Mouse (Mus musculus) telencephalon, adult 2 months (tissue): Measurements from ENCODE around the gene Tgif2.
A peak's percentile ranks its signal among the peaks of the same experiment; 100 is the strongest.
"Not testable (repeated sequence)": the region's sequence is repeated elsewhere in the genome, so short reads cannot be mapped to it uniquely, and the experiment has no call there.

ENCODE experiments used
- DNase-seq: peaks from one replicate; pipeline ENCODE4 v3.0.0-alpha.2; 2011; ENCODE audit warnings: low read depth, low spot score

The Tgif2 gene

DNA sequence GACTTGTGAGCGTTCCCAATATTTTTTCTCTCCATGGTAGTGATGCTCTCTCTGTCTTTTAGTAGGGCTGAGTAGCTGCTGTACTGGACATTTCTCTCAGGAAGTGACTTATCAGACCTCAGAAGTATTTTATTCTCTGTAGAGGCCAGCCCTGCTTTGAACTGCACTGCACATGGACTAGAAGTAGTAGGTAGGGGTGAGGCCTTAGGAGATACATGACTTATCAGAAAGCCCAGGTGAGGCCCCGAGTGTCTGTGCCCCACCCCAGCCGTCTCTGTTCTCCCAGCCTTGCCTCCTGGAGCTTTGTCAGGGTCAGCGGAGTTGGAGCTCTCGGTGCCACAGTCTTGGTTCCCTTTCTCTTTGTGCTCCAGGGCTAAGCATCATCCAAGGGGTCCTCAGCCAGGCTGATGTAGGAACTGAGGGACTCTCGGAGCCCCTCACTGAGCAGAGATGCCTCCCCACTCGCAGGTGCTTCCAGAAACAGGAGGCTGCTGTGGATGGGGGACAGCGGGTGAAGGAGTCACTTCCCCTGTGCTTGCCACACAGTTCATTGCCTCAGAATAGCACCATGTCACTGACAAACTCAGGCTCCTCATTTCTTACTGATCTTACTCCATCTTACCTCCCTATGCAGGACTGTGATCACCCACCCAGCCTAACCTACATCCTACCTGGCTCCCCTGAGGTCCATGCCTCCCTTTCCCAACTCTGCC lies 34.4 kb downstream of the Tgif2 start:
- no peak for DNase-seq

DNA sequence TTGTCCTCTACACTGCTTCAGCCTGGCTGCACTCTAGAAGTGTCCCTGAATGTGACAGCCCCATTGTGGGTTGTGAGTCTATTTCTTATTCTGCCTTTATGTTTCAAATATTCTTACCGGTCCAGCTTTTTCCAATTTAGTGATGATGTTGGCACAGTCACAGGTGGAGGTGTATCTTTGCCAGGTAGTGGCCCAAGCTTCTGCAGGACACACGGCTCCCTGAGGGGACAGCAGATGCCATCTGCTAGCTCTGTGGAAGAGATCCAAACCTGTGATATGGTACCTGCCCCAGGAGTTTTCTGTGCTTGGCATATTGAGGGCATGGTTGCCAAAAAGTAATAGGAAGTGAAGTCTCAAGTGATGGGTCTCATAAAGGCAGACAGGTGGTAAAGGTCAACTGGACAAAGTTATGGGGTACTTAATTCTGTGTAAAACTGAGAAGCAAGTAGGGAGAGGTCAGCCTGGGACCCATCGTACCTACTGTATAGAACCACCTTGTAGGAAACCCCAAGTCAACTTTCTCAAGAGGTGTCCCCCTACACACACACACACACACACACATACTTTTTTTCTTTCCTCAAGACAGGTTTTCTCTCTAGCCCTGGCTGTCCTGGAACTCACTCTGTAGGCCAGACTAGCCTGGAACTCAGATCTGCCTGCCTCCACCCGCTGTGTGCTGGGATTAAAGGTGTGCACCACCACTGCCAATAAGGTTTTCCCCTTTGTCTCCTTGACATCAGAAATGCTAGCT lies 35.1 kb downstream of the Tgif2 start:
- DNase-seq, result no peak

DNA sequence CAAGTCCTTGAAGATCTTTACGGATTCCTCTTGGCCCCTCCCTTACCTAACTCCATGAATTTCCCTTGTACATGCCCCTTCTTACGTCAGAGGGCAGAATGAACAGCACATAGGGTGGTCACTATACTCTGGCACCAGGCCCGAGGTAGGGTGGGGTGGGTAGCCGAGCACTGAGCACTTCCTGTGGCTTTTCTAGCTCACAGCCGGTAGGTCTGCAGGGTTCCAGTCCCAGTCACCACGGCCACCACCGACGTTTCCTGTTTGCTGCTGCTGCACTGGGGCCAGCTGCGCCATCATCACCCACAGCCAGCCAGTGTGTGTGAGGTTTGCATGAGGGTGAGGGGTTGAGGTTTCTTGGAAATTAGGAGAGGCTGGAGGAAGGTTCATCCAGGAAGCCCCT lies 37.9 kb downstream of the Tgif2 start:
- DNase-seq, result no peak

DNA sequence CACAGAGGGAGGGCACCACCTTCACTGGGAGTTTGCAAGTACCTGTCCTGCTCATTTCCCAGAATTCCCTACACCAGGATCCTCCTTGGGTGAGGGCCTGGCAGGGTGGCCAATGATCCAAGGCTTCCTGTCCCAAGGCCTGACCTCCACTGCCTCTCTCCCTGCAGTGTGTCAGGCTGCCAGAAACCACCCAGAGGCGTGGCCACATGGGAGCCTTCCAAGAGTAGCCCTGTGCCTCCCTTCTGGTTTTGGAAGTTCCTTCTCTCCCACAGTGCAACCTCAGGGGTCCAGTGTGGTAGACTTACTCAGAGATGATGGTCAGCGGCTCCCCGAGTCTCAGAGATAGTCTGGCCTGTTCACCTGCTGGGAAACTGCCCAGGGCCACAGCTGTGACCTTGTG lies 39.7 kb downstream of the Tgif2 start:
- no peak for DNase-seq

DNA sequence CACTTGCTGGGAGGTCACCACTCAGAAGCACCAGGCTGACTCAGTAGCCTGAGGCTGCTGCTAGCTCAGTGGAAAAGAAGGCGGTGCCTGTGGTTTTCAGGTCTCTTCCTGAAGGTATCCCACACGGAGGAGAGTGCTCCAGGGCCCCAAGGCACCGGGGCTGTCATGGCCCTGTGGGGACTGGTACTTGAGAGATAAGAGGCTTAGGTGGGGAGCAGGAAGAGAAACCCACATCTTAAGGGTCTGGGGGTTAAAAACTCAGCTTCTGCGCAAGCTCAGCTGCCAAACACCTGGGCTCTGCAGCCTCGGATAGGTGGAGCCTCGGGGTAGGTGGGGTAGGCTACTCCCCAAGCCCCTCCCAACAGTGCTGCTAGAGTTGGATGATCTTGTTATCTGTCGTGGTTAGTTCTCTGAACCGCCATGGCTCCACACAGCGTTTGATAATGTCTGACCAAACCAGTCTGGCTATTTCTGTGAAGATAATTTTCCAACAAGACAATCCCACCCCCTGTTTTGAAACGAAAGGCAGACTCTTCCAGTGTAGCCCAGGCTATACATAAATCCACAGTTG lies 42.7 kb downstream of the Tgif2 start:
- no peak for DNase-seq

DNA sequence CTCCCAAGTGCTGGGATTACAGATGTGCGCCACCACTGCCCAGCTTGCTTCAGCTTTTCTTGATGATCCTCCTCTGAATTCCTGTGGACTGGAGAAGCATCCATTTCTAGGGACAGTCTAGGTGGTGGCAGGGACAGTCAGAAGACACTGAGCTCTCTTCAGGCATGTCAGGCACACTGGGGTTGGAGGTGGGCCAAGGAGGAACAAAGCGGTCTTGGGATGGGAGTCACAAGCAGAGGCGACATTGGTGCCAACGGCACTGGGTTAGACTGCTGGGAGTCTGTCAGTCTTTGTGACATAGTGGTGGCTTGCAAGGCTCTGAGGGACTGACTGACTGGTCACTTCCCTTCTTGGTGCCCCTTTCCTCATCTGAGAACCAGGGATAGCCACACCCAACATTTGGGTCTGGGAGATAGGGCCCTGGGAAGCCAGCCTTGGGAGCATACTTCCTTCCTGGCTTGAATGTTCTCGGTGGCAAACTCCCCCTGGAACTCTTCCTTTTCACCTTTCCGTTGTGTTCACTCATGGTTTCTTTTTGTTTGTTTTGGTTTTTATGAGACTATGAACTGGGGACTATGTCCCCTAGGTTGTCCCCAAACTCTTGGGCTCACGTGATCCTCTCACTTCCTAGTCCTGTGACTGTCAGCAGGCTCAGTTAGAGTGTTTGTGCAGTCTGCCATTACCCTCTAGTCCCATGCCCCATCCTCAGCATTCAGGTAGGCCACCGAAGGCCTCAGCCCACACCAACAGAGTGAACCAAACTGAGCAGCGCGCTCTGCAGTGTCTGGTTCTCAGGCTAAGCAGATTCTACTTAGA lies 44.8 kb downstream of the Tgif2 start:
- no peak for DNase-seq

DNA sequence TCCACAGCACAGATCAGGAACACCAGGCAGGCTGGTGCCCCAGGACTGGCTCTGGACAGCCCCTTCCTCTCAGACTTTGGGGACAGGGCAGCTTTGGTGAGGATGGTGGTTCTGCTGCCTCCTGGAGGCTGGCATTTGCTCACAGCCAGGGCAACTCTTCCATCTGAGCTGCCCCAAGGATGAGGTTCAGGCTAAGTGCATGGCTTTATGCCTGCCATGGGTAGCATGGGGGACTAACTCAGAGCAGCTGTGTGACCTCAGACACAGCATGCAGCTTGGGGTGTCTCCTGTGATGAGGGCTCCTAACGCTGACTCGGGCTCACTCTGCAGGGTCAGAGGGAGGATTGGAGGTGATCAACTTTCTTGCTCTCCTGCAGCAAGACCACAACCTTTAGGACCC lies 45.9 kb downstream of the Tgif2 start:
- DNase-seq, result not testable (repeated sequence)

DNA sequence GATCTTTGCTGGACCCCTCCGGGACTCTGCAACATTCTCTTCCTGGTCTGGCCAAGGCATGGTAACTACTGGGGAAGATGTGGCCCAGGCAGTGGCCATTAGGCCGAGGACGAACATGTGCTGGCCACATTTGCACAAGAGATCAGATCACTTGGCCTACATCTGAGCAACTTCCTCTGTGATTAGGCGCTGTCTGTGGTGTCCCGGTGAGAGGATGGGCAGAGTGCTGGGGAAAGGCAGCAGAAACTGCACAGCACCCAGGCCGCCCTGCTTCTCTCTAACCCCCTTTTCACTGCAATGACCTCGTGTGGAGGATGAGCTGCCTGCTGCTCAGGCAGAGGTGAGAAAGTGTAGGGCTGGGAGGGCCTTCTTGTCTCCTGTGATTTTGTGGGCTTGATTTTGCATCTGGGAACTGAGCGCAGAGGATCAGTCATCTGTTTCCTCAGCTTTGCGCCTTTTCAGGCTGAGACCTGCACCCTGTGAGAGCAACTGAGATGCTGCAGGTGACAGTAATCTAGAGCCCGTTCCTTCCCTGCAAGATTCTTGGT lies 46.4 kb downstream of the Tgif2 start:
- DNase-seq, result no peak

DNA sequence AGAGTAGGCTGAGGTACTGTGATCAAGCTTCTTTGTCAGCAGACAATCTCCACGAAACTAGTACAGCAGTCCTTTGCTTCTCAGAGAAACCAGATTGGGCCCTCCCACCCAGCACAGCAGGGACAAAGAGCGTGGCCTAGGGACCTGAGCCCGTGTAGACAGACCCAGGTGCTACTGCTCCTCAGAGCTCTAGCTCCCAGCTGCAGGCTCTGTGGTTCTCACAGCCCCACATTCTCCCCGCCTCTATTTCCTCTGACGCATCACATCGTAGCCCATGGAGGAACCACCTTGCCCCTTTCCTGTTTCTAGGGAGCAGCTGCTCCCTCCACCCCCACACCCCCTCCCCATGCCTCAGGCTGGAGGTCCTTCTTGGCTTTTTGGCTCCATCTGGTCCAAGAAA lies 47.2 kb downstream of the Tgif2 start, which contains the start of gene Sla2:
Gene Sla2, minus strand, starts transcription at position 176 of the 400 bp plus-strand sequence.
- no peak for DNase-seq

DNA sequence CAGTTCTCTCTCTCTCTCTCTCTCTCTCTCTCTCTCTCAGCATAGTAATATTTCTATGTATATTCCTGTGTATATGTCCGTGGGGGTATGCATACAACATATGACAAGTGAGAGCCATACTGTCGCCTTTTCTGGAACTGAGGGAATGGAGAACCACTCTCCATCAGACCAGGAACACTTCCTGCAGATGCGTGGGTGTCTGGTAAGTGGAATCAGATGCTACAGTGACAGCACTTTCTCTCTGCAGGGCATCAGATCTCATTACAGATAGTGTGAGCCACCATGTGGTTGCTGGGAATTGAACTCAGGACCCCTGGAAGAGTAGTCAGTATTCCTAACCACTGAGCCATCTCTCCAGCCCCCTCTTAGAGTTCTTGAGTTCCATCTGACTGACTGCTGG lies 48.7 kb downstream of the Tgif2 start:
- DNase-seq, result no peak

DNA sequence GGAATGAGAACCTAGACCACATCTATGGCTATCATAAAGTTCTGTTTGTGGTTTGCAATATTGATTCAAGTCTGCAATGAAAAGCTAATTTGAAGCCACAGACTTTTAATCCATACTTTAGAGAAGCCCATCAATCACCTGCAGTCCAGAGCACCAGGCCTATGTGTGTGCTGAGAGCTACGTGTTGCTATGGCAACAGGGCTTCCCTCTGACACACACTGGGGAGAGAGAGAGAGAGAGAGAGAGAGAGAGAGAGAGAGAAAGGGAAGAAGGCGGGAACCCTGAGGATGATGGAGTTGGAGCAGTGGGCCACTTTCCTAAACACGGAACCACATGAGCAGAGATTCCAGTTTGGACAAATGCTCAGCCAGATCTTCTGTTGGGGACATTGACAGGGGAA lies 52.4 kb downstream of the Tgif2 start:
- no peak for DNase-seq

DNA sequence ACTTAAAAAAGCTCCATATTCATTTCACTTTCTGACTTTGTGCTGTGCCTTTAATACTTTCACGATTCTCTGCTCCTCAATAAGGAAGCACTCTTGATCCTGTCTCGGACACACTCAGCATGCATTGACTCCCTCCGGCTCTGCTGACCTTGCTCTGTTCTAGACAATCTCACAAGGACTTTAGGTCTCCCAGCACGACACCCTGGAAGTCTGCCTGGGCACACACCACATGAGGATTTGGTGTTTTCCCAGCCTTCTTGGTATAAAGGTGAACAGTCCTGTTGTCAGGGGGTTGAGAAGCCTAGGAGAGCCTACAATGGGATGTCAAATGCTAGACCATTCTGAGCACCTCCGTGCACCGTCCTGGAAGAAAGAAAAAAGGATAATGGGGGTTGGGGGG lies 53.0 kb downstream of the Tgif2 start:
- no peak for DNase-seq

DNA sequence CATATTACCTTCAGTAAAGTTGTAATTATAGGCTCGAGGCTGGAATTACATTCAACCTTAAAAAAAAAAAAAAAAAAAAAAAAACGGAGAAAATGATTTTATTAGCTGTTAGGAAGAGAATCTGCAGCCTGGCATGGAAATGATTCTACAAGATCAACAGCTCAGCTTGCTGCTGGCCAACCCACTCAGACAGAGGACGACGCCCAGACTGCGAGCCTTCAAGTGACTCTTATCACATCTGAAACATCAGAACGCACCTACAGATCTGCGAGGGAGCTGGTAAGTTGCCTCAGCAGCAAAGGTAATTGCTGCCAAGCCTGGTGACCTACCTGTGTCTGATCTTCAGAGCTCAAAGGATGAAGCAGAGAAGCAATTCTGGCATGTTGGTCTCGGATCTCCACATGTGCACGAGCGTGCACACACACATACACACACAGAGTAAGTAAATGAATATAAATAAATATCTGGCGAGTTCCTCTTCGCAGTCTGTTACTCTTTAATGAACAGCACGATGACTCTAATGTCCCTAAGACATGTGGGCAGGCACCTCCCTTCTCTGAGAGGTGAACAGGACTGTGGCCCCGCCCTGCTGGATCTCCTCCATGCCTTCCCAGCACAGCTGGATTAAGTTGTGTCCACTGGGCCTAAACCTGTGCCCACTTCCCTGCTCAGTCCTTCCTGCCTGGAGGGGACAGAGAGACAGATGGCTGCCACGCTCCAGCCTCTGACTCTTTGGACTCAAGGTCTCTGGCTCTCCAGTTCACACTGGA lies 54.9 kb downstream of the Tgif2 start:
- DNase-seq, result no peak

DNA sequence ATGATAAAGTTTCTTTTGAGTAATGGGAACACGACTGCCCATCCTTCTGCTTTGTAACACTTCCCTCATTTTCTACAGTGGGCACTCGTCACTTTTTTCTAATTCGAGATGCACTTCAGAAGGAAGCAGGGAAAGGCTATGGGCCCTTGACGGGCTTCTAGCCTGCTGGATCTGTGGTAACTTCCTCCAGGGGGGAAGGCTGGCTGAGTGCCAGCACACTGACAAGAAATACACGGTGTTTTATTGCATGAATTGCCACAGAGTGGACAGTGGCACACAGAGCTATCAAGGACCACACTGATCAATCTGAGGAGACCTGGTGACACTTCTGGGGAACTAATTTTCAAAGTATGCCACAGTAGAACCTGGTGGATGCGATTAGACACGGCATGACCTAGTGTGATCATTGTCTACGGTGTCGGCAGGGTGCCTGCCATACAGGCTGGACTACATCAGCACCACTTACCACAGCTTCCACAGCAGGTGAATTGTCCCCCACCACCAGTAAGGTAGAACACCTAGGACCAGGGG lies 56.6 kb downstream of the Tgif2 start:
- no peak for DNase-seq

DNA sequence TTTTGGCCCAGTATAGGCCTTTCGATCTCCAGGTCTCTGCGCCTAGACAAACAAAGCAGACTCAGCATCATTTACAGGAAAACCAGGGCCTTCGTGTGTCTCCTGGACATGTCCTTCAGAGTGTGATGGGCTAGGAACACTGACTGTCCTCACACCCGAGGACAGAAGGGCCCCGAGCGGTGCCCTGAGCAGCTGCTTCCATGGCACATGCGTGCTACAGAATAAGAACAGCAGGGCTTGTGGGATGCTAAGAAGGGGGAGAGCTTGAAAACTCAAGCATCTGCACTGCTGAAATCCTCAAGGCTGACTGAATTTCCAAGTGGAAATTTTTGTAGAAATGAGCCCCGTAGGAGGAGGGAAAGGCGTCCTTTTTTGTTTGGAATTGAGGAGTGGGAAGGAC lies 57.2 kb downstream of the Tgif2 start:
- peak; percentile 78 for DNase-seq

DNA sequence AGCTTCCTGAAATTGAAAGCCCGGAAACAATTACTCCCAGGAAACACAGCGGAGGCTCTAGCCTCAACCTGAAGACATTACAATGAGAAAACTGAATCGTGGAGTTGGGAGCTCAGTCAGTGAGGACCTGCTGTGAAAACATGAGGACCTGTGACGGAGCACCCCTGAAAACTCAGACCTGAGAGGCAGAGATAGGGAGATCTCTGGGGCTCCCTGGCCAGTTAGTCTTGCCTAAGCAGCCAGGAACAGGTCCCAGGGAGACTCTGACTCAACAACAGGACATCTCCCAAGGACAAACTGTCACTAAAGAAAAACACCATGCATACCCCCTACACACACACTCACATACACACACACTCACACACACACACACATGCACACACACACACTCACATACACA lies 58.6 kb downstream of the Tgif2 start:
- DNase-seq, result no peak

DNA sequence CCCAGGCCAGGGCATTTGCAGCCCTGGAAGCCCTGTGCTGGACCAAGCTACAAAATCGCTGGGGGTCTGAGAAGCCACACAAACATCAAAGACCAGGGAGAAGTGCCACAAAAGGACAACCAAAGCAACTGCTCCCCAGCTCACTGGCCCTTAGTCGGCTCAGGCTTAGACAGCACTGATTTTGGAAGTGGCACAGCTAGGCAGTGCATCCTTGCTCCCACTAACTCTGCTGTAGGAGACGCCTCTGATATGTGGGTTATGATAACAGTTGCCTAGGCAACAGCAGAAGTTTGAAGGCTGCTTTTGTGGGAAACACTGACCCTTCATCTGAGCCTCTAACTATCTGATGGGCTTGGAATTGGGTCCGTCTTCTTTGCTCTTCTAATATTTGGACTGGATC lies 59.4 kb downstream of the Tgif2 start:
- DNase-seq, result no peak

DNA sequence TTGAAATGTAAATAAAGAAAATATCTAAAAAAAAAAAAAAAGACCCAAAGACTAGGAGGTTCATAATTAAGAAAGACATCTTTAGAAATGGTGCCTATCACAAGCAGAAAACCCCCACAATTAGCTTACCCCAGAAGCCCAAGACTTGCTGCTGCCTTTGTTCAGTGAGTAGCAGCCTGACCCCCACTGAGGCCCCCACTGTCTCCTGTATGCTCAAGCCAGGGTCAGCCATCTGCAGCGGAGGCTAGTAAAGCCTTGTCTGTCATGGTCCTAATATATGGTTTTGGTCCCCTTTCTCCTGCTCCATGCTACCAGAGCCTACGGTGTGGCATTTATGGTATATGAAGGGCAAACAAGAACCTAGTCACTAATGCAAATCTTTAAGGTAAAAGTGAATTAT lies 61.5 kb downstream of the Tgif2 start:
- DNase-seq, result no peak

DNA sequence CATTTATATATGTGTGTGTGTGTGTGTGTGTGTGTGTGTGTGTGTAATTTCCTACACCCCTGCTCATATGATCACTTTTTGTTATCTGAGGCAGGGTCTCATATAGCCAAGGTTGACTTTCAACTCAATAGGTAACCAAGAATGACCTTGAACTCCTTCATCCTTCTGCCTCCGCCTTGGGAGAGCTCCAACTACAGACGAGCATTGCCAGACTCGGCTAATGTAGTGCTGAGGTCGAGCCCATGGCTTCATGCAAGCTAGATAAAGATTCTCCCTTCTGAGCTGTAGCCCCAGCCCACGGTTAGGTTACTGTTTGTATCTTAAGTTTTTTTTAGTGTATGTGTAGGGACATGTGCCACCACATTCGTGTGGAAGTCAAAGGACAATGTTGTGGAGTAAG lies 62.1 kb downstream of the Tgif2 start:
- DNase-seq, result no peak

DNA sequence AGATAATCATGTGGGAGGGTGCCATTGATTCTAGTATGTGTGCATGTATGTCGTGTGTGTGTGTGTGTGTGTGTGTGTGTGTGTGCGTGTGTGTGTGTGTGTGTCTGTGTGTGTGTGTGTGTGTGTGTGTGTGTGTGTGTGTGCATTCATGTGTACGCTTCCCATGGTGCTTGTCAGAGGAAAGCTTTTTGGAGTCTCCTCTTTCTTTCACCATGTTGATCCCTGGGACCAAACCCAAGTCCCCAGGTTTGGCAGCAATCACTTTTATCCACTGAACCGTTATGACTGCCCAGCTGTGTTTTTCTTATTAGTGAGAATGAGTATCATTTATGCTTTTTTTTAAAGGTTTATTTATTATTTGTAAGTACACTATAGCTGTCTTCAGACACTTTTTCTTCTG lies 62.6 kb downstream of the Tgif2 start:
- DNase-seq, result not testable (repeated sequence)

DNA sequence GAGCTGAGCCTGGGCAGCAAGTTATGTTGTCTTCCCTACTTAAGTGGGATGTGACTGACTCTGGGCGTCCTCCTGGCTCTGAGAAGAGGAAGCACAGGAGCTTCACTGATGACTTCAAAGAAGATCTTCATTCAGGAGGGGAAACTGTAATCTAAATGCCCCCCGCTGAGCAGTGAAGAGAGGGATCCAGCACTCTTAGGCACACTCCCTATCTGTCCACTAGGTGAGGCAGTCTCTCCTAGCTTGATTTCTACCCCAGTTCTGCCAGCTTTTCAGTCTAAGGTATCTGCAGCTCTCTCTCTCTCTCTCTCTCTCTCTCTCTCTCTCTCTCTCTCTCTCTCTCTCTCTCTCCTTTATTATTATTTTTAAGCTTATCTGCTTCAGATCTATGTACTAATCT lies 63.6 kb downstream of the Tgif2 start:
- no peak for DNase-seq
